19 mouse cellular contexts compared by ENCODE assay signal in genomic region chr6:99711576-99712101, GRCm38 (mm10). TPM values are rescaled to one million over a fixed set of nuclear protein-coding genes. Genes with fewer than 3 reads are reported as not detected.
"Had no signal": no experiment of that assay in that cellular context is flagged by ENCODE, and none has a peak within 500 bp of the region (broad histone marks: within the 10 kb centered on the region; RNA-seq: fewer than 3 reads in every experiment).

No protein-coding gene starts in this region.

- H3K27ac ChIP-seq: layer of hippocampus, adult 2 months; limb, embryonic 13.5 days; liver, embryonic 15.5 days; midbrain, embryonic 12.5 days had no signal

- H3K36me3 ChIP-seq: limb, embryonic 13.5 days; liver, embryonic 15.5 days; midbrain, embryonic 12.5 days had no signal

- ATAC-seq: lung, postnatal 0 days; midbrain, embryonic 16.5 days had no signal

- H3K27me3 ChIP-seq: liver, embryonic 15.5 days had no signal

- H3K4me2 ChIP-seq: limb, embryonic 13.5 days; liver, embryonic 15.5 days; midbrain, embryonic 12.5 days had no signal

- H3K4me1 ChIP-seq: limb, embryonic 13.5 days; liver, embryonic 15.5 days; megakaryocyte, embryonic 14.5 days; midbrain, embryonic 12.5 days had no signal

- H3K9ac ChIP-seq: limb, embryonic 13.5 days; liver, embryonic 15.5 days; midbrain, embryonic 12.5 days had no signal

- DNase-seq: kidney, adult 18-20 months; kidney, postnatal 10 days; kidney, postnatal 4 days; left cerebral cortex, postnatal 4 days; lung, adult 2 months; lung, postnatal 4 days; right cerebral cortex, postnatal 14 days; thymus, postnatal 4 days had no signal

- H3K4me3 ChIP-seq: layer of hippocampus, adult 2 months; limb, embryonic 13.5 days; liver, embryonic 15.5 days; megakaryocyte, embryonic 14.5 days; midbrain, embryonic 12.5 days had no signal

- H3K9me3 ChIP-seq: limb, embryonic 13.5 days; liver, embryonic 15.5 days; megakaryocyte, embryonic 14.5 days; midbrain, embryonic 12.5 days had no signal

RNA-seq across cellular contexts. Expression of gene Prok2, which starts 14.6 kb away (rescaled TPM):
- total RNA-seq: liver, adult 2 months had no signal
- polyA plus RNA-seq: kidney, embryonic 14.5 days; liver, adult 2 months; lung, adult 2 months; midbrain, embryonic 12.5 days; neural tube, embryonic 14.5 days; small intestine, adult 2 months had no signal
